Mouse (Mus musculus) cerebellum, postnatal 10 days (tissue): ENCODE measurements around the gene Gpx2.

Experiments used
- DNase-seq, 2 experiments: peaks; one replicate each; pipeline ENCODE4 v3.0.0; 2021; ENCODE audit warnings: mixed read lengths in 2 of 2

The Gpx2 gene

DNA sequence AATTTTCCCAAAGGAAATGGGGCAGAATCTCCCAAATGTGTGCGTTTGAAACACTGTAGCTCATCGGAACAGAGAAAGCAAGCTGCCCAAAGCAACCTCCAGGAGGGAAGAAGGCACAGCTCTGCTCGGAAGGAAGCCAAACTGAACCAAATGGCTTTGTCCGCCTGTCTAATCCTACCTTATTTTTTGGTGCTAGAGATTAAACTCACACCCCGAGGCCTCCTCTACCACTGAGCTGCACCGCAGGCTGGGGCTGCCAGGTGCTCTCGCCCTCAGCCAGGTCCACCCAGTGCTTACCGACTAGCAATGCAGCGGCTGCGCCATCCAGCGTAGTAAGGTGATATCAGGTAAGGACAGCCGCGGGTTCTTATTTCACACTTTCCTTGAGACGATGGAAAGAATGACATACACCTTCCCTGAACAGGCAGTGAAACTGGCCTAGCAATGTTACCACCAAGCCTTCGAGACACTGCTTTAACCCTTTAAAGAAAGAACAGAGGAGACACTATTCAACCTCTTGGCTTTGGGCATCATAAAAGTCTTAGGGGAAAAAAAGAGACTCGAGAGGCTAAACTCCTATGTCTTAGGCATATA lies 44.4 kb downstream of the Gpx2 start:
- peak; percentile 59 to 64 for DNase-seq
